Mouse (Mus musculus) embryonic fibroblast, embryonic 13.5 days (primary cell): ENCODE results near the gene Sh2d1a.

ENCODE experiments used
- CTCF ChIP-seq: IDR thresholded peaks from 2 replicates; pipeline ENCODE4 v1.5.1; 2011; ENCODE audit warnings: mild to moderate bottlenecking, control low read depth, low read length, moderate library complexity, borderline replicate concordance; ENCODE audit not compliant: insufficient read depth
- POLR2A ChIP-seq: IDR thresholded peaks from 2 replicates; pipeline ENCODE4 v1.6.1; 2011; ENCODE audit warnings: low read depth, mild to moderate bottlenecking, control low read depth, low read length, moderate library complexity

GRCm38 (mm10) chrX:42454533-42454932, 47.7 kb upstream of the Sh2d1a start:
- TF ChIP-seq POLR2A (no peak), CTCF (no peak)
